22 mouse cellular contexts compared by ENCODE assay signal in the genomic region with DNA sequence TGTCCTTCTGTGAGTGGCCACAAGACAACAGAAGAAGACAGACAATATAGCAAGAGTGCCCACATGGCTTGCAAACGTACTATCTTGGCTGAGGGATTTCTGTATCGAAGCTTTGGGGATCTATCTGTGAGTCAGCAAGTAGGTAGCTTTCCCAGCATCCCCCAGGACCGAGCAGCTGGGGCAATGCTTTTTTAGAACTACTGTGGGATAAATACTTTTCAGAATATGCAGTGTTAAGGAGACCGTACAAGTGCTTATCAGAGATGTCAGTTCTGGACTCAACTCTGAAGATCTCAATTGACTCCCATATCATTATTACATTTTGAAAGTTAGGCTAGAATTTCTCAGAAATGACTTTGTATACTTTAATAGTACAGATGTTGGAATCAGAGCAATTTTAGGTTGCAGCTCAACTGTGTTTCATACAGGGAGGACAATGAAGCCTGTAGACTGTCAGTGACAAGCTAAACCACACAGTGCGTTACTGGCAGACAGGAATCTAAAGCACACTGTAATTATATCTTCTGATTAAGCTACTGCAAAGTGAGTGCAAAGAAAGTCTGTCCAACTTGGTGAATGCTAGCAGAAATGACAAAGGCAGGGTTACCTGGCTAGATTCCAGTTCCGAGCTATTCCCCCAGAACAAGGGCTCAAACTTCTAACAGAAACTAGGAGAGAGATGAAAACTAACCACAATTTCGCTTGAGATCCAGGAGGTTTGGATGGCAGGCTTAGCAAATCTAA.
A peak's percentile ranks its signal among the peaks of the same experiment; 100 is the strongest.
DNase-seq lines count a peak whose midpoint lies in the region; ATAC-seq and TF ChIP-seq lines count a peak whose summit lies in the region.
"Had no signal": no experiment of that assay in that cellular context is flagged by ENCODE, and none has a peak within 500 bp of the region (broad histone marks: within the 10 kb centered on the region; RNA-seq: fewer than 3 reads in every experiment).

No protein-coding gene starts in this region.

- H3K27ac ChIP-seq in lung, embryonic 14.5 days (ENCODE audit: low read depth): 0 out of 2 replicates have a peak overlapping the region, but pooled peaks have one; percentile 18
- H3K27ac ChIP-seq in forebrain, embryonic 15.5 days (replicated peaks): peak overlapping the region; percentile 39; the same call in 1 of the 2 replicates
- H3K27ac ChIP-seq: embryonic facial prominence, embryonic 15.5 days; heart, adult 2 months; hindbrain, embryonic 14.5 days; limb, embryonic 10.5 days; liver, embryonic 15.5 days; macrophage had no signal

- H3K4me3 ChIP-seq in lung, embryonic 14.5 days (ENCODE audit: low read depth, low read length): no peak overlapping the region
- H3K4me3 ChIP-seq in forebrain, embryonic 15.5 days: no peak overlapping the region
- H3K4me3 ChIP-seq: embryonic facial prominence, embryonic 15.5 days; heart, adult 2 months; limb, embryonic 10.5 days; liver, embryonic 15.5 days had no signal

- 0 out of 2 replicates have a peak, but pooled peaks cover 2% of the 10 kb centered on the region for H3K4me1 ChIP-seq in lung, embryonic 14.5 days (ENCODE audit: insufficient read depth)
- peaks cover 21% of the 10 kb centered on the region for H3K4me1 ChIP-seq in forebrain, embryonic 15.5 days
- H3K4me1 ChIP-seq: embryonic facial prominence, embryonic 15.5 days; limb, embryonic 10.5 days; liver, embryonic 15.5 days had no signal

- 56% methylated on average over 7 of the region's 7 CpGs for WGBS in lung, embryonic 14.5 days
- WGBS in forebrain, embryonic 15.5 days: 51% methylated on average over 7 of the region's 7 CpGs

- H3K9ac ChIP-seq in lung, embryonic 14.5 days: no peak overlapping the region
- no peak overlapping the region for H3K9ac ChIP-seq in forebrain, embryonic 15.5 days (replicated peaks)
- H3K9ac ChIP-seq: embryonic facial prominence, embryonic 15.5 days; hindbrain, embryonic 14.5 days; liver, embryonic 15.5 days had no signal

- ATAC-seq in frontal cortex, adult (ENCODE audit: low TSS enrichment): peak; percentile 69; the same call in 1 of the 2 replicates
- ATAC-seq in lung, embryonic 14.5 days (ENCODE audit: insufficient read depth): peak; percentile 83
- peak; percentile 70 for ATAC-seq in forebrain, embryonic 15.5 days (replicated peaks)
- ATAC-seq: inflammation-experienced regulatory T-cells, adult 6 months; Patski had no signal

- H3K9me3 ChIP-seq in lung, embryonic 14.5 days (ENCODE audit: low read depth, low read length): no peaks in the 10 kb centered on the region
- no peaks in the 10 kb centered on the region for H3K9me3 ChIP-seq in forebrain, embryonic 15.5 days
- H3K9me3 ChIP-seq: embryonic facial prominence, embryonic 15.5 days; limb, embryonic 10.5 days; liver, embryonic 15.5 days had no signal

- no peaks in the 10 kb centered on the region for H3K27me3 ChIP-seq in lung, embryonic 14.5 days (ENCODE audit: insufficient read depth, low read length)
- H3K27me3 ChIP-seq in forebrain, embryonic 15.5 days: no peaks in the 10 kb centered on the region
- H3K27me3 ChIP-seq: embryonic facial prominence, embryonic 15.5 days; liver, embryonic 15.5 days had no signal

- DNase-seq in frontal cortex, adult 2 months (ENCODE audit: extremely low spot score in 1 of 2, low spot score in 1 of 2): no peak
- DNase-seq in lung, embryonic 14.5 days: peak; percentile 84
- DNase-seq in lung, postnatal 25 days (ENCODE audit: low spot score): no peak
- peak; percentile 45 for DNase-seq in brain, adult 2 months (ENCODE audit: low read depth, low spot score)
- DNase-seq in right cerebral cortex, postnatal 4 days: no peak
- DNase-seq: cerebellum, adult 18-20 months; cerebellum, postnatal 14 days; gastrocnemius, postnatal 25 days; heart, adult 2 months; kidney, adult 18-20 months; kidney, postnatal 4 days; liver; thymus, postnatal 14 days had no signal

- H3K4me2 ChIP-seq in lung, embryonic 14.5 days: no peak overlapping the region
- no peak overlapping the region for H3K4me2 ChIP-seq in forebrain, embryonic 15.5 days (replicated peaks)
- H3K4me2 ChIP-seq: embryonic facial prominence, embryonic 15.5 days; hindbrain, embryonic 14.5 days; liver, embryonic 15.5 days had no signal

- H3K36me3 ChIP-seq in lung, embryonic 14.5 days (ENCODE audit: insufficient read depth): 0 out of 2 replicates have a peak, but pooled peaks cover 3% of the 10 kb centered on the region
- peaks cover 5% of the 10 kb centered on the region; the same call in 1 of the 2 replicates for H3K36me3 ChIP-seq in forebrain, embryonic 15.5 days
- H3K36me3 ChIP-seq: embryonic facial prominence, embryonic 15.5 days; limb, embryonic 10.5 days; liver, embryonic 15.5 days had no signal

- TF ChIP-seq CTCF in lung, embryonic 14.5 days (IDR thresholded peaks at IDR 0.05; ENCODE audit: low read depth): no peak

Comparison
In these comparisons a context has a peak if more than half of its experiments do, and no peak if none do; other contexts are left out.
1. DNase-seq: peak in lung, embryonic 14.5 days (single experiment) and brain, adult 2 months (single experiment); none in frontal cortex, adult 2 months (0 of 2), lung, postnatal 25 days (single experiment) and right cerebral cortex, postnatal 4 days (single experiment).
2. Peak in every context shown above with its lines, with median percentiles within 50 percentile points of each other: ATAC-seq.